Mouse (Mus musculus): ENCODE data around the gene Srebf1.

- no peak for TF ChIP-seq CTCF (IDR thresholded peaks at IDR 0.05; ENCODE audit: low read depth)
- no peak for TF ChIP-seq EP300 (IDR thresholded peaks at IDR 0.05; ENCODE audit: low read depth)
Observed at GRCm38 (mm10) chr11:60173606-60174184, 48.7 kb downstream of the Srebf1 start.

All from liver, embryonic 14.5 days (tissue).